8 mouse cellular contexts compared by ENCODE assay signal in genomic region chr14:25693888-25694568, GRCm38 (mm10). TPM values are rescaled to one million over a fixed set of nuclear protein-coding genes. Genes with fewer than 3 reads are reported as not detected.
A peak's percentile ranks its signal among the peaks of the same experiment; 100 is the strongest.
DNase-seq lines count a peak whose midpoint lies in the region; ATAC-seq lines count a peak whose summit lies in the region.

Gene Ppif, plus strand, starts transcription at chr14:25694154.

- H3K9ac ChIP-seq in hindbrain, embryonic 16.5 days (ENCODE audit: low read depth, low read length): peak within 1 kb of the TSS; percentile 79

- peaks cover 14% of the 10 kb centered on the region for H3K4me1 ChIP-seq in hindbrain, embryonic 16.5 days (ENCODE audit: control insufficient read depth, insufficient read depth, low read depth, low read length)

- H3K36me3 ChIP-seq in hindbrain, embryonic 16.5 days (ENCODE audit: control insufficient read depth, insufficient read depth, low read length): peaks cover 9% of the 10 kb centered on the region
- peaks cover 18% of the 10 kb centered on the region; the same call in 1 of the 2 replicates for H3K36me3 ChIP-seq in macrophage (ENCODE audit: inconsistent target)

- H3K27ac ChIP-seq in hindbrain, embryonic 16.5 days (ENCODE audit: low read depth, low read length): peak within 1 kb of the TSS; percentile 9
- H3K27ac ChIP-seq in macrophage: no peak within 1 kb of the TSS

- peak; percentile 94 for ATAC-seq in hindbrain, embryonic 16.5 days

- no peaks in the 10 kb centered on the region for H3K27me3 ChIP-seq in hindbrain, embryonic 16.5 days (replicated peaks; ENCODE audit: control insufficient read depth, insufficient read depth, low read length)

- no peaks in the 10 kb centered on the region for H3K9me3 ChIP-seq in hindbrain, embryonic 16.5 days (ENCODE audit: control insufficient read depth, low read length)

- under 1% methylated on average over 70 of the region's 70 CpGs for WGBS in hindbrain, embryonic 16.5 days
- under 1% methylated on average over 69 of the region's 70 CpGs for whole genome bisulfite sequencing in macrophage (ENCODE audit: missing documents)

- H3K4me2 ChIP-seq in hindbrain, embryonic 16.5 days (ENCODE audit: low read length): peak within 1 kb of the TSS; percentile 89

- H3K79me2 ChIP-seq in macrophage (ENCODE audit: inconsistent target): no peaks in the 10 kb centered on the region; the same call in 1 of the 2 replicates

- peak within 1 kb of the TSS; percentile 70 for H3K4me3 ChIP-seq in hindbrain, embryonic 16.5 days (ENCODE audit: low read length)
- H3K4me3 ChIP-seq in macrophage (ENCODE audit: inconsistent target): peak within 1 kb of the TSS; percentile 75

- peak; percentile 97 for DNase-seq in T-cell, adult 2 months (ENCODE audit: low spot score)
- peak; percentile 96 to 97 for DNase-seq in cerebellum, postnatal 36 days
- peak; percentile 96 for DNase-seq in gastrocnemius, adult 18-20 months (ENCODE audit: low spot score)
- DNase-seq in left cerebral cortex, adult 18-20 months (ENCODE audit: low spot score in 2 of 2): peak; percentile 95 to 98
- DNase-seq in right cerebral cortex, adult 18-20 months: peak; percentile 95
- peak; percentile 94 for DNase-seq in urinary bladder, postnatal 10 days (ENCODE audit: low spot score)

RNA-seq across cellular contexts. Expression of gene Ppif, which starts in this region (rescaled TPM):
- 10 to 100 TPM; 27.3 to 33.8 TPM for total RNA-seq in gastrocnemius, adult 18-20 months (2021)
- 34.6 and 45.4 TPM in 2 replicates for polyA plus RNA-seq in hindbrain, embryonic 16.5 days (2015; fragmentation: Nextera tagmentation; extraction: Ambion mirVana)
- 10 to 100 TPM; 25.4 to 25.6 TPM for total RNA-seq in left cerebral cortex, adult 18-20 months (2021)
- total RNA-seq in macrophage (2018; cell fraction: chromatin; rRNA removed): 10 to 100 TPM in 14 of 26 experiments, 1 to 10 TPM in 12; 2.7 to 18.5 (median 11.4) TPM
- total RNA-seq in macrophage (2018; cell fraction: cytosol; rRNA removed): 10 to 100 TPM in 10 of 26 experiments, 1 to 10 TPM in 16; 4.6 to 13.4 (median 9.1) TPM
- total RNA-seq in macrophage (2018; cell fraction: nucleus; rRNA removed): 10 to 100 TPM in 8 of 26 experiments, 1 to 10 TPM in 18; 1.9 to 23.1 (median 8.0) TPM
- 8.2 to 17.3 TPM (median 9.7 TPM) in 3 replicates for polyA plus RNA-seq in macrophage (2018)
